Mouse (Mus musculus) adrenal gland, adult 18-20 months (tissue): ENCODE results near the gene Prpf4. TPM values are rescaled to one million over a fixed set of nuclear protein-coding genes. Genes with fewer than 3 reads are reported as not detected.
A peak's percentile ranks its signal among the peaks of the same experiment; 100 is the strongest.

Experiments used
- DNase-seq, 2 experiments: peaks; one replicate each; pipeline ENCODE4 v3.0.0; 2021 to 2022; ENCODE audit warnings: low spot score in 2 of 2
- long read RNA-seq, 2 experiments: library from polyadenylated mRNA; stranded (forward); transcript quantifications; one replicate each; pipeline ENCODE4 v2.0.0; 2021
- total RNA-seq, 2 experiments: library from RNA; stranded (reverse); gene quantifications; 1 replicate in 1 of 2; 2 replicates in 1 of 2; pipeline ENCODE4 v1.2.3; 2021

Gene Prpf4
- 10 to 100 TPM; 22.8 to 27.6 TPM for total RNA-seq
- long read RNA-seq, experiment 1, full-length matches to known transcripts, result 31 of 39 reads
- long read RNA-seq, experiment 1, partial matches to known transcripts, result 3 of 39 reads
- long read RNA-seq, experiment 1, other reads (novel, unspliced or antisense), result 5 of 39 reads
- long read RNA-seq, experiment 2, full-length matches to known transcripts, result 81 of 105 reads
- long read RNA-seq, experiment 2, partial matches to known transcripts, result 15 of 105 reads
- long read RNA-seq, experiment 2, other reads (novel, unspliced or antisense), result 9 of 105 reads

DNA sequence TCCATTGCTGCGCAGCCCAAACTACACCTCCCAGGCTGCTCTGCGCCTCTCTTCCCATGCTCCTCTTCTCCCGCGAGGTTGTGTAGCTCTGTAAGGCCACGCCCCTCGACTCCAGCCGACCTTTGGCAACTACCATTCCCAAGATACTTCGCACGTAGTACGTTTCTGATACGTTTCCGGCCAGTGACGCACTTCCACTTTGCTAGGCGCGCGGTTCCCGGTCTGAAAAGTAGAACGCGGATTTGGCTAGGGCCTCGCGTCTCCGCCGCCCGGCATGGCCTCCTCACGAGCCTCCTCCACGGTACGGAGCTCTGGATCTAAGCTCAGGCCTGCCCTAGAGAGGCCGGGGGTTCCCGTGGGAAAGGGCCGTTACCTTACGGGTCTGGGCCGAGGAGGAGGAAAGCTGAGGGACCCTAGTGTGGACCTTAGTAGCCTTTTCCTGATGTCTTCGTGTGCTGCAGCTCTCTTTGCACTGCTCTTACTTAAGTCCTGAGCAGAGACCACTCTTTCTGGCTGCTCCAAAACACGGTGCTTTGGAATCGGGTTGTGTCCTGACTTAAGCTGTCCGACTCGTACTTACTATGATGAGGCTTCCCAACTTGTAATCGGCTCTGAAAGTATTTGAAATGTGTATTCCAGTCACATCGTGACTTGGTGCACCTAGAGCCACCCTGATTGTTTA lies at the start of gene Prpf4, which contains the start of gene Cdc26:
Gene Prpf4, plus strand, starts transcription at position 197 of the 682 bp plus-strand sequence.
Gene Cdc26, minus strand, starts transcription at position 42 of the 682 bp plus-strand sequence.
- DNase-seq, result peak; percentile 89 to 90

DNA sequence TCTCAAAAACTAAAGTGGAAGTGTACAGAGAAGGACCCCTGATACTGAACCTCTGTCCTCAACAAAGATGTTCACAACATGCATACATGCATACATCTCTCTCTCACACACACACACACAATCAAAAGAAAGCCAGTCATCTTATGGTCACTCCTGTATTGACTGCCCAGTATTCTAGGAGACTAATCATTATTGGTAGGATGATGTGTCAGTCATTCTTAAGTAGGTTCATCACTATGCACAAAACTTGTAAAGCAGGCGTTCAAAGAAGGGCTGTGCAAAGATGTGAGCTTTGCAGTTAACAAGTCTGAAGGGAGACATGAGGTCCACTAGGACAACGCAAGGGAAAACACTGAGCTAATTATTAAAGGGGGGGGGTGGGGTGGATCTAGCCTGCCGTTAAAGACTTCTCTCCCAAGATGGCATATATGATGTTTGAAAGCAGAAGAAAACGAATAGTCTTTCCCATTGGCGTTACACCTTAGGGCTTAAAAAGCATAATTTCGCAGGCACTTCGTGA lies 49.3 kb upstream of the Prpf4 start:
- DNase-seq, result no peak

DNA sequence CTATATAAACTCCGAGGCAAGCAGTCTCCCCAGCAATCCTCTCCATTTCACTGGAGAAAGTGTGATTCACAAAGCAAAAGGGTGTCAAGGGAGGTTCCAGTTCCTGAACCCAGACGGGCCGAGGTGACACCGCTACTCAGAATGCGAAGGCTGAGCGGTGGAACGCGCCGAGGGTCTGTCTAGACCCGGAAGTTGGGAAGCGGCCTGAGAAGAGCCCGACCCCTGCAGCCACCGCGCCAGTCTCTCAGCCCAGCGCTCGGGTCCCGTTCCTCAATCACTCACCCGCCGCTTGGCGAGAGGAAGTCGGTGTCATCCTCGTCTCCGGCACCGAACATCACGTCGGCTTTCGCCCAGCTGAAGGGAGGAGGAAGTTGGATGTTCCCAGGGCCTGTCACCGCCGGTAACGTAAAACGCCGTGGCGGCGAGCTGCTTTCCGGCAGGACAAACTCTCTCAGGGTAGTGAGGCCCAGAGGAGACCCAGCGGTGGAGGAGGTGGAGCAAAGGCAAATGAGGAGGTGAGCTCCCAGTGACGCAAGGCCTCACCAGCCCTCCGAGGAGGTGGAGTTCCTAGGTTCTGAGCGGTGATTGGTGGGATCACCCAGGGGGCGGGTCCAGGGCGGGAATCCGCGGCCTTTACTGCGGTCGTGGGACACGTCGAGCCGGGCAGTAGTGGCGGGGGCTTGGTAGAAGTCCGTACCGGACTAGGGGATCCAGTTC lies 48.4 kb upstream of the Prpf4 start, which contains the start of the genes Fkbp15 and Slc31a1:
Gene Fkbp15, minus strand, starts transcription at position 461 of the 717 bp plus-strand sequence.
Gene Slc31a1, plus strand, starts transcription at position 640 of the 717 bp plus-strand sequence.
- DNase-seq, result peak; percentile 89 to 92

DNA sequence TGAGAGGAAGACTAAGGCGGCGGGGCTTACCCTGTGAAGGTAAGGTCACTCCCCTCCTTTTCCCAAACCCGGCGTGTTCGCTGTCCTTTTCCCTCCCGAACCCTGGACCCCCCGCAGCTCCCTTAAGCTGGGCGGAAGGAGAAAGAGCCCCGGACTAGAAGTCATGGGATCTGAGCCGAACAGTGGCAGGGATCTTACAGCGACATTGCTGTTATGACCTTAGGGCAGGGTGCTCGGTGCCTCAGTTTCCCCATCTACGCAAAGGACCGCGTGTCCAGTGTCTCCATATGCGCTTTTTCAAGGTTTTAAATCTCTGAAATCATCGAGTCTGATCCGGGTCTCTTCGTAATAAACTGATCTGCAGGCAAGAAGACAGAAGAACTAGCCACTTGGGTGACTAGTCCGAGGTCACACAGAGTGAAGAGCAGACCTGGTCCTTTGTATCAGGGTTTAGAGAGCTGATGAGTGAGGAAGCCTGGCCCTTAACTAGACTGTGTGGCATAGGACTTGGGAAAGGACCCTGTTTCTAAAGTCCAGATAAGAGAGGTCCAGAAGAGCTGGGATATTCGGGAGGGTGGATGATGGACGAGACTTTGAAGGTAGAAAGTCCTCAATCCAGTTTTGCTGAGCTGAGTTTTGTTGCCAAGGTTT lies 47.7 kb upstream of the Prpf4 start:
- no peak for DNase-seq

DNA sequence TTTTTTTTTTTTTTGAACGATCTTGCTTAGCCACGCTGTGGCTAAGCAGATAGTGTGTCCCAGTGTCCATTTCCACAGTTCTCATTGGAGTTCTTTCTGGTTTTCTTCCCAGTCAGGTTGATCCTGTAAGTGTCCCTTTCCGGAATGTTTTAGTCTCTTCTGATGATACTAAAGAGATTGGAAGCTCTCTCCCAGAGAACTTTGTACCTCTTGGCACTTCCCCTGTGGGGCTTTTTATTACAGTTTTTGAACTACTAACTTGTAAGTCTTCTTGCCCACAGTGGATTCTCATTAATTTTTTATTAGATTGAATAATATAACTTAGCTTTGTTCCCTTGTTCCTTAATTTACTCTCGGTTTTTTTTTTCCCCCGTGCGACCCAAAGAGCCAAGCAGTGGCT lies 47.0 kb upstream of the Prpf4 start:
- no peak for DNase-seq

DNA sequence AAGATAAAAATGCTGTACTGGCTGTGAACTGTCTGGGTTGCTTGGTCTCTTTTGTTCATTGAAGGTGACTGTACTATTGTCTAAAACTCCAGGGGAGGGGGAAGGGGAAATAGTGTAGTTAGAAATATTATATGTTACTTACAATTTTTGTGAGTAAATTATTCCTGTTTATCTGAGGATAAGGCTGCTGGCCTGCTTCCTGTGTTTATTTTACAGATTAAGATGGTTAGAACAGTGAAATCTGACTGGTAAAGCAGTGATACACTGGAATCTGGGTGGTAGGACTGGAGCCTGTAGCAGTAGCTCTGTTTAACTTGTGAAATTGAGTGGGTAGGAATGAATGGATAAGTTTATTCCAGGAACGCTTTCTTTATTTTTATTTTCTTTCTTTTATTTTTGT lies 46.6 kb upstream of the Prpf4 start:
- no peak for DNase-seq

DNA sequence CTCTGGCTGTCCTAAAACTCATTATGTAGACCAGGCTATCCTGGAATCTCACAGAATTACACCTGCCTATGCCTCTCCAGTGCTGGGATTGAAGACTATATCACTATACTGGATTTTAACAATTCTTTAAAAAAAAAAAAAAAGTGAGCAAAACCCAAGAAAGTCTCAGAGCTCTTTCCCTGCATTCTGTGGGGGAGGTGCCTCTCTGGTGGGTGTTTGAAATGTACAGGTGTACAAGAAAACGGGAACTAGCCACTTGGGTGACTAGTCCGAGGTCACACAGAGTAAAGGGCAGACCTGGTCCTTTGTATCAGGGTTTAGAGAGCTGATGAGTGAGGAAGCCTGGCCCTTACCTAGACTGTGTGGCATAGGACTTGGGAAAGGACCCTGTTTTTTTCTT lies 46.2 kb upstream of the Prpf4 start:
- DNase-seq, result no peak

DNA sequence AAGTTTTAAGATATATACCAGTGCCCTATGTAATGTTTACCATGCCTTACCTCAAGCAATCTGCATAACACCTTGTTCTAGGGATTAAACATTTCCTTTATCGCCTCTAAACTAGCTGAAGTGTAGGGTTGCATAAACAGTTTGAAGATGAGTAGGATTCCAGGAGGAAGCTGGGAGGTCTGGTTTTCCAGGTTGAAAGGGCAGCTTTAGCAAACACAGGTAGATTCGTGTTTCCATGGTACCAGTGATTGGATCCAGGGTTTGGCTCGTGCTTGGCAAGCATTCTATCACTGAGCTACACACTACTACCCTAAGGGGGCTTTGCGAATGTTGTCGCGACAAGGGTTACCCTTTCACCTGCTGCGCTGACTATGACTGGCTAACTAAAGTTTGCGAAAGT lies 44.3 kb upstream of the Prpf4 start:
- DNase-seq, result no peak

DNA sequence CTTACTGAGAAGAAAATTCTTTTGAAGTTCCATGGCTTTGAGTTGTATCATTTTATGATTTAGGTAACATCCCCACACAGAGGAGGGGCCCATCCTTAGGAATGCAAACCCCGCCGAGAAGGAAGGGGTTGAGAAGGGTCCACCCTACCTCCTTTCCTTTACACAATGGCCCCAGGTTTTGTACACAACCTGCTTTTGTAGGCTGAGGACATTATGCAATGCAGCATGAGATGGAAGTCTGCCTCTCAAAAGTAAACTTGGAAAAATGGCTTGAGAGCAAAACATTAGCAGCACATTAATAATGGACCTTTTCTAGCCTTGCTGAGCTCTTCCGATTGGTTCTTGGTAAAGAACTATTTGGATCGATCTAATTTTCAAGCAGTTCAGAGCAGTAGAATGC lies 42.3 kb upstream of the Prpf4 start:
- no peak for DNase-seq

DNA sequence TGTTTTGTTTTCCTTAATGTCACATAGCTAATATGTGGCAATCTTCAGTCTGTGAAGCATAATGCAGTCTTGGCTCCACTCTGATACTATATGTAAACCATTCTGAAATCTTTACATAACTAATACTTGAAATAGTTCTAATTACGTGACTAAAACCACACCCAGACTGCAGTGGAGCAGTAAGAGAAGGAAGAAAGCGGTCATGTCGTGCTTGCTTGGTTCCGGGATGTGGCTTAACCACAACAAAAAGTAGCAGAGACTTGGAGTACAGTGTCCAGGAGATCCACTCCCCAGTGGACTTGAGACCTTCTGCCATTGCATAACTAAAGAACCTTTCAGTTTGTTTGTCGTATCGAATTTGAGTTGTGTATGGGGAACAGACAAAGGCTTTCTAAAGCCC lies 41.0 kb upstream of the Prpf4 start:
- DNase-seq, result no peak

DNA sequence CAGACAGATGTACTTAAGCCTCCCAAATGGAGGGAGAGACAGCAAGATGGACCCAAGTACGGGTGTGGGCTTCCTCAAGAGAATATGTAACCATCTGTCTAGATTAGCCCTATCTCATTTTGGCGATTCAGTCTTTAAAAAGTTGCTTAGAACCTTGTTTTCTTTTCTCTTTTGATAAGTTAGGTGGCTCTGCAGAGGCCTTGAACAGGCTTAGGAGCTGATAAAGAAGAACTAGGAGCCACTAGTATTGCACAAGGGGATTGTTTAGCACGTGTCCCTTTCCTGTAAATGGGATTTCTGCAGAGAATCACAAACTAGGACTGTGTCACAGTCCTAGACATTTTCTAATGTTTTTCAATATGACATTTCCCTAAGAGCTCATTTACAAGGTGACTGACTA lies 39.5 kb upstream of the Prpf4 start:
- no peak for DNase-seq

DNA sequence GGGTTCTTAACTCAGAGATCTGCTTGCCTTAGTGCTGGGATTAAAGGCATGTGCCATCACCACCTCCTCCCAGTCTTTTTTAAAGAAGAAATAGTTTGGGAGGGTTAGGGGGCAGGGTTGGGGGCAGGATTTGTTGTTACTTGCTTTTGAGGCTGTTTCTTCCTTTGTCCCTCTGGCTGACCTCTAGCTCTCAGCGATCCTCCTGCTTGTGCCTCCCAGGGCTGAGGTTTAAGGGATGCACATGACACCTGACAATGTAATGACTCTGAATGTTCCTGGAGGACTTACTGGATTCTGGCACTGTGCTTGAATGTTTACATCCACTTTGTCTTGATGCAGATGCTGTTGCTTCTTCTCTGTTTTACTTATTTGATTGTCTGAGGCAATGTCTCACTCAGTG lies 36.2 kb upstream of the Prpf4 start:
- no peak for DNase-seq

DNA sequence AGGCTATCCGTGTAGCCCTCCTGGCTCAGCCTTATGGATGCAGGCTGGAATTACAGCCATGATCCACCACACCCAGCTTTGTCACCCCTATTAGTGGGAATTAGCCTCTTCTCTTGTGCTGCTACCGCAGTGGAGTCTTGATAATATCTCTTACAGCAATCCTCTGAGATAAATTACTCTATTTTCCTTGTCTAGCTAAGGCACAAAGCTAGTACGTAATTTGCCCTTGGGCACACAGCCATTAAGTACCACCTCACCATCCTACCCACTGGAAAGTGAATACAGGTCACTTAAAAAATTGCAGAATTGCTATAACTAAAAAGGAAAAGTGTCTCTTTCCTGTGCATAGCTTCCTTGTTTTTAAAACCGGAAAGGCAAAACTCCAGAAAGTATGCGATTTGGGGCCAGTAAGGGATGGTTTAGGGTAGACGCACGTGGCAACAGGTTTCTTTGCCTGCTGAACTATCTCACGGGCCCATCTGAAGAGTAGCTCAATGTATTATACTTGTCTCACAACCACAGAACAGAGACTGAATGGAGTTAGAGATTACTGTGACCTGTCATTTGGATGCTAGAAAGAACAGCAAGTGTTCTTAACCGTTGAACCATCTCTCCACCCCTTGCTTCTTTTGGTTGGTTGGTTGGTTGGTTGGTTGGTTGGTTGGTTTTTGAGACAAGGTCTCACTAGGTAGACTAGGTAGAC lies 35.6 kb upstream of the Prpf4 start:
- DNase-seq, result no peak

DNA sequence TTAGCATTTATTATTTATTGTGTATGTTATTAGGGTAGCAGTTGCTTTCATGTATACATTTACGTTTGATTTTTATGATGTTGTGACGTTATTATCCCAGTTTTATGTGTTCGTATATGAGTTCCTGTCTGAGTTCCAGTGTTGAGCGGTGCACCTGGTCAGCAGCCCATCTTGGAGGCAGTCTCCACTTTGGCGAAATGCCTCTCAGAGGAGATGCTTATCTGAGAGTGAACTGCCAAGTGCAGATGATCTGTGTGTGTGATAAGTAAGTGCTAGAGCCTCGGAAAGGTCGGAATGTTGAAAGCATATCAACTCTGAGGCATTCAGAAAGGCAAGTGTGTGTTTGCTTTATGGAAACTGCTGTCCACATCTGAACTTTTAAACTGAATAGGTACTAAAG lies 34.9 kb upstream of the Prpf4 start:
- DNase-seq, result no peak

DNA sequence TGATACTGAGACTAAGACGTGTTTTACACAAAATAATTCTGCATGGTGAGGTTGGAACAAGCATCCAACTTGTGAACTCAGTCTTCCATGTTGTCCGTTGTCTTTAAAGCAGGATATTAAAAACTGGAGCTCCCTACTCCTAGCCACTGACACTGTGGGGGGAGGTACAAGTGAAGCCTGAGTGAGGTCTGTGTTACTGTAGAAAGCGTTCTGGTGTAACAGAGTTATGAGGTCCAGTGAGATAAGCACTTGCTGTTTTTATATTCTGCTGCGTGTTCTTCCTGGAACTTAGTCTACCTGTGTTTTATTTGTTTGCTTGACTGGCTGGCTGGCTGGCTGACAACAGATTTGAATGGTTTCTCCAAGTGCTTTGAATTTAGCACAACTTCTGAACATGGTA lies 34.3 kb upstream of the Prpf4 start:
- no peak for DNase-seq

DNA sequence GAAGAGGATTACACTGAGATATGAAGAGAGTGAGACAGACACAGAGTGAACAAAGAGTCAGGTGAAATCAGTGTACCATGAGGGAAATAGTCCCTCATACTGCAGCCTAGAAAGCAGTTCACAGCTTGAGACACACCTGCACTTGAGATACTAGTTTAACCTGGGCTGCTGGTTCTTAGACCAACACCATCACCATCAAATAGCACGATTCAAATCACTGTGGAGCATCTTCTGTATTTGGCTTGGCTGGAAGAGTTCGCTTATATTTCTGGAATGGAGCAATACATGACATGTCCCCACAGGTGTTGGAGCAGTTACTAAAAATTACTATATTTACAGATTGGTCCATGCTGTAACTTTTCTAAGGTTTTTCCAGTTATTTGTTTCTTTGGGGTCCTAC lies 32.5 kb upstream of the Prpf4 start:
- DNase-seq, result no peak

DNA sequence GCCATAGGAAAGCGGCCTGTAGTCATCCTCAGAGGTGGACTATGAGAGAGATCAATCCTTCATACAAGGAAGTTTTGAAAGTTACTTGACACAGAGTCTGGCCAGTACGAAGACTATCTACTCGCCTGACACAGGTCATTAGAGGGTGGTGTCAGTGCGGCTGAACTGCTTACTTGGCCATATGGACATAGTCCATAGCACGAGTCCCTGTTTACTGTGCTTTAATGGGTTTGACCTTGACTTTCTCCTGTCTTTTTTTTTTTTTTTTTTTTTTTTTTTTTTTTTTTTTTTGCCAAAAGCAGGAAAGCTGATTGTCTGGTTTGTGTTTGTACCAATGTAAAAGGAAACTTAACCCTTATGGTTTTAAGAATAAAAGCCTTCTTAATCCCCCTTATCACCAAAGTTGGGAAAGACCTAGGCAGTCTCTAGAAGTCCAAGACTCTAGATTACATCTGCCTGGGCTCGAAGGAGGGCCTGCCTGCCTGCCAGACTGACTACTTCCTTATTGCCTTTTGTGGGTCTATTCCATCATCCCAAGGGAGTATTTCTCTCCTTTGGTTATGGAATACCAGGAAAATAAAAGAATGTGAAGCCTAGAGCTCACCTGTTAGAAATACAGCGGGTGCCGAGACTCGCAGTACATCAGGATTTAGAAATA lies 28.7 kb upstream of the Prpf4 start:
- DNase-seq, result no peak

DNA sequence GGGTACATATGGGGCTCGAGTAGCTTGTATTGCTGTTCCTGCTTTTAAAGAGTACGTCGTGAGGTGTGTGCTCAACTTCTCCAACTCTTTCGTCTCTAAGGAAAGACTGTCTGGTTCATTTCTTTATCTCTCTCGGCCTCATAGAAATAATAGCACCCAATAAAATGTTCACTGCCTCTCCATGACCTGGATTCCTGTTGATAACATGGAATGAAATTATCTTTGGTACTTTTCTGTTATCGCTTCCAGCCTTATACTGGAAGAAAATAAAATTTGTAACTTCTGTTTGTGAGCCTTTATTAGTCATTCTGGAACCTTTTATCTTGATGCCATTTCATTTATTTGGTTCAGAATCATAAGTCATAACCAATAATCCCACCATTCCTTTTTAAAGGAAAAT lies 25.4 kb upstream of the Prpf4 start:
- no peak for DNase-seq

DNA sequence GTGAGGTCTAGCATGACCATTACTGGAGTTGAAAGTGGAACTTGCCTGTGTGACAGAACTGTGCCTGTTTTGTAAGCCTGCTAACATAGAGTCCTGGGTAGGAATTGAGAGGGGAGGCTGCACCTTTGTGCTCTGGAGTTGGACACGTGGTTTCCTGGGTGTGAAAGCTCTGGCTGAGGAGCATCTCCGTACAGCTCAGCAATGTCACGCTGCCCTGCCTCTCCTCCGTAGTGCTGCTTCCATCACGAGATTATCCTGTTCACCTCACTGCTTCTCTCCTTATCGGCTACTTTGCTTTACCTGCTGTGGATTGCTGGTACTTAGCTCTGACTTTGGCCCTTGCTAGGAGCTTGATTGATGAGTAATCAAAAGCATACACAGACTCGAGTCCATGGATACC lies 24.8 kb upstream of the Prpf4 start:
- DNase-seq, result no peak

DNA sequence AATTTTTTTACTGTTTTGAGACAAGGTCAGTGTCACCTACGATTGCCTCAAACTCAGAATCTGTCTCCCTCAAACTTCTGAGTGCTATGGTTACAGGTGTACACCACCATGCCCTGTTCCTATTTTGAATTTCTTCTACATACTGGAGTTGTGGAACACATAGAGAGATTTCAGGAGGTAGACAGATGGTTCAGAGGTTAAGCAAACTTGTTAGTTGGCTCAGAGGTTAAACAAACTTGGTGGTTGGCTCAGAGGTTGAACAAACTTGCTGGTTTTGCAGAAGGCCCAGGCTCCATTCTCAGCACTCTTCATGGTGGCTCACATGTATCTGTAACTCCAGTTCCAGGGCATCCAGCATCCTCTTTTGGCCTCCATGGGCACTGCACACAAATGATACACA lies 24.4 kb upstream of the Prpf4 start:
- DNase-seq, result no peak
